Mouse (Mus musculus): ENCODE results near the gene F930015N05Rik. TPM values are rescaled to one million over a fixed set of nuclear protein-coding genes. Genes with fewer than 3 reads are reported as not detected.

The F930015N05Rik gene
- under 1 TPM in 1 of 2 experiments, not detected in 1; 0.23 TPM for total RNA-seq (2021)
- long read RNA-seq, experiment 1: 0 reads
- long read RNA-seq, experiment 2, partial matches to known transcripts: 0 of 1 reads
- long read RNA-seq, experiment 2, other reads (novel, unspliced or antisense): 0 of 1 reads

DNA sequence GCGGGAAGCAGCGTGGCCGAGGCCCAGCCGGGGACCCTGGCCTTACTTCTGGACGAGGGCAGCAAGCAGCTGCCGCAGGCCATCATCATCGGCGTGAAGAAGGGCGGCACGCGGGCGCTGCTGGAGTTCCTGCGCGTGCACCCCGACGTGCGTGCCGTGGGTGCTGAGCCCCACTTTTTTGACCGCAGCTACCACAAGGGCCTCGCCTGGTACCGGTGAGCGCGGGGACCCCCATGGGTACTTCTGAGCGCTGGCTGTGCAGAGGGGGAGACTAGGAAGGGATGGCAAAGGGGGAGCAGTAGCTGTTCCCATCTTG lies at the start of gene F930015N05Rik:
Gene F930015N05Rik, minus strand, starts transcription at position 242 of the 316 bp plus-strand sequence.
- DNase-seq (ENCODE audit: low spot score in 2 of 2): no peak

DNA sequence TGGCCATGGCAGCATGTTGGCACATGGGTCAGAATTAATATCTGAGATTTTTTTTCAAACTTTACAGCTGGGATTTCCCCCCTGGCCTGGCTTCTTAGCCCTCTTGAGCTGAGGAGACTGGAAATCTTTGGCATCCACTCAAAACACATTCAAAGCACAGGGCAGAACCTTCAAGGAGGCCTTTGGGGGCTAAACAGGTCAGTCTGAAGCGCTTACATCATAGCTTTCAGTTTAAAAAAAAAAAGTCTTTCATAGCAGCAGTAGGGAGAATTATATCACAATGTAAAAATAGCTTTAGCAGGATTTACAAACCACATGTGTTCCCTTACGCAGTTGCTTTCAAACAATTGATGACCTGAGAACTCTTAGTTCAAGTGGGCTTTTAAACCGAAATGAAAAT lies 45.0 kb upstream of the F930015N05Rik start:
- DNase-seq (ENCODE audit: low spot score in 2 of 2): no peak

DNA sequence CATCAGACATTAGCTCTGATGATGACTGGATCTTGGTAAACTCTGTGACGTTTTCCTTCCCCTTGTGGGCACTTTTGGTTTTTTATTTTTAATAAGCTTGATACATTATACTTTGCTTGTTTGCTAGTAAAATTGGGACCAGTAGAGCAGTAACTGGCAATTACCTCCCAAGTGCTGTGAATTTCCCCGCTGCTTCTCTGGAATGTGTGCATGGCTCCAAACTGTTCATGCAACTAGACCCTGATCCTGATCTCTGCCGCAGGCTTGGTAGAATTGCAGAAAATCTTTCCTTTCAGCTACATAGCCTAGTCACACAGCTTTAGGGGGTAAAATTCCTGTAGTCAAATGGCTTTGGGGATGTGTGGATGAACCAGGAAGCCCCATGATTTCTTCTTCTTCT lies 37.2 kb upstream of the F930015N05Rik start:
- no peak for DNase-seq (ENCODE audit: low spot score in 2 of 2)

GRCm38 (mm10) chr11:64470689-64471088 lies 34.2 kb upstream of the F930015N05Rik start:
- no peak for DNase-seq (ENCODE audit: low spot score in 2 of 2)

DNA sequence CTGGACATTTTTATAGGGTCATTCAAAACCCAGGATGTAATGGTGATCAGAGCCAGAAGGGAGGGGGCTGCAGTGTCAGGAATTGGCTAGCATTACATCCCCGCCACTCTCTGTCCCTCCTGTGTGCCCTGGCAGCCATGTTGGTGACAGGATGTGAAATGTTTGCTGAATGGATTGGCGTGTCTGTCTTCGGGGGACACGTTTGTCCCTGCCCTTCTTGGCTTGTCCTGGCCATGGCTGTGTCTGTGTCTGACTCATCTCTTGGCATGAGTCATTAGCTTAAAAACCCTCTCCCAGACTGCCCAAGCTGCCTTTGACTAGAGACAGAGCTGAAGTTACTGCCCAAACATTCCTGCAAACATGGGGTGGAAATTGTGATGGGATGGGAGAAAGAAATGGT lies 32.3 kb upstream of the F930015N05Rik start:
- DNase-seq (ENCODE audit: low spot score in 2 of 2): peak in 1 of 2 experiments; percentile 10

- no peak for DNase-seq (ENCODE audit: low spot score in 2 of 2)
These were observed 25.3 kb upstream of the F930015N05Rik start for GRCm38 (mm10) chr11:64461746-64462145.

DNA sequence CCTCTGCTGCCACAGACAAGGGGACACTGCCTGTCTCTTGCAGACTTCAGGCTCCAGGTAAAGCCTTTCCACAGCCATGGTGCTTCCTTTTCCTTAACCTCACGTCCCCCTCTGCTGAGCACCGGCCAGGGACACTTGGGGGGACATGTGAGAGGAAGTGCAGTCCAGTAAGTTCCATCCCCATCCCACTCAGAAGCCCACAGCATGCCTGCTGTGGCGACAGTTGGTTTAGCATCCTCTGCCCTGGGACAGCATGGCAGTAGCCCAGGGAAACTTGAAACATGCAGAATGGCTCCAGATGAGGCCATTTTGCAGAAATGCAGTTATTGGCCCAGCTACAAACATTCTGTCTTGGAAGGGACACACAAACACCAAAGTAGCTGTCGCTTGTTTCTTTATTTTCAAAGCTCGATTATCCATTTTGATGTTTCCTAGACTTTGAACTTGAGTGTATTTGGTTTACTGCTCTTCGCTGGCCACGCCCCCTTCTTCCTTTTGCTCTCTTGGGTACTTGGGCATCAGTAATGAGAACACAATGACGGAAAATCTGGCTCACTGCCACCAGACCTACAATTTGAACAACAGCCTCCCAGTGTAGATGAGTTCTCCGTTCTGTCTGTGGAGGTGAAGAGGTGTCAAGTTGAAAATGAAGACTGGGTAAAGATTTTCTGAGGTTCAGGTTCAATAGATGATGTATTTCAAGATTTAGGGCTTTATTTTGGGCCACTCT lies 12.3 kb upstream of the F930015N05Rik start:
- no peak for DNase-seq (ENCODE audit: low spot score in 2 of 2)

DNA sequence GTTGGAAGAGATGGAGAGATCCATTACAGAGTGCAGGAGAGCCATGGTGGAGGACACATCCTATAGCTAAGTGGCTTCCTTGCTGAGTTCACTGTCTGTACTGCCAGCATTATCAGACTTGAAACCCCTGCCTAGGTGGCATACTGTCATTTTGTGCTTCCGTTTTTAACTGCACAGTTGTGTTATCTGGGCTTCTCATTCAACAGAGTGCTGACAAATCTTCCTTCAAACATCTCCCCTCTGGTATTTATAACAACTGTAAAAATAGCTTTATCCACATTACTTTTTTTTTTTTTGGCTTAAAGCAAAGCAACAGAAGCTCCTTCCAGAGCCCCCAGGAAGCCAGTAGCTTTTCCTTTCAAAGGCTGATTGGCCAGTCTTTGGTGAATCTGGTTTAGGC lies 8.8 kb upstream of the F930015N05Rik start:
- no peak for DNase-seq (ENCODE audit: low spot score in 2 of 2)

DNA sequence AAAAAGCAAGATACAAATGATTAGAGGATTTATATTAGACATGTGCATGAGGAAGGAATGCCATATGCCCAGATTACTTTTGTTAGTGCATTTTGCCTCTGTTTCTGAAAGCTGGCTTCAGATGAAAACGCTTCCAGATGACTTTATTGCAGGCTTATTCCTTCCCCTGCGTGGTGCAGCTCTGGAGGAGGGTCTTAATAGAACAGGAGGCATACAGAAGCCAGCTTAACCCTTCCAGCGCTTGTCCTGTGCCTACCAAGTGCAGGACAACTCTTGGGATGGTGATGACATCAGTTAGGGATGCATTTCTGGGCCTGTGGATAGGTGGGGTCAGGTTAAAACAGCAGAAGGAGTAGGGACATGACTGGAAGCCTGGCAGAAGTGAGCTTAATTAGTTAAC lies 6.2 kb upstream of the F930015N05Rik start:
- DNase-seq (ENCODE audit: low spot score in 2 of 2): no peak

GRCm38 (mm10) chr11:64442119-64442518 lies 5.7 kb upstream of the F930015N05Rik start:
- DNase-seq (ENCODE audit: low spot score in 2 of 2): no peak

GRCm38 (mm10) chr11:64438909-64439308 lies 2.5 kb upstream of the F930015N05Rik start:
- no peak for DNase-seq (ENCODE audit: low spot score in 2 of 2)

- no peak for DNase-seq (ENCODE audit: low spot score in 2 of 2)
These were observed 1.3 kb upstream of the F930015N05Rik start for GRCm38 (mm10) chr11:64437721-64438120.

- no peak for DNase-seq (ENCODE audit: low spot score in 2 of 2)
These were observed 392 bp upstream of the F930015N05Rik start for GRCm38 (mm10) chr11:64436791-64437298.

- peak; percentile 35 to 42 for DNase-seq (ENCODE audit: low spot score in 2 of 2)
These were observed 674 bp downstream of the F930015N05Rik start for GRCm38 (mm10) chr11:64435546-64436411.

- peak; percentile 30 to 34 for DNase-seq (ENCODE audit: low spot score in 2 of 2)
These were observed 1.6 kb downstream of the F930015N05Rik start, which contains the start of gene Hs3st3a1 for GRCm38 (mm10) chr11:64434611-64435545. Gene Hs3st3a1 (plus strand): TSS chr11:64435332.

- no peak for DNase-seq (ENCODE audit: low spot score in 2 of 2)
These were observed 17.5 kb downstream of the F930015N05Rik start for GRCm38 (mm10) chr11:64418969-64419368.

DNA sequence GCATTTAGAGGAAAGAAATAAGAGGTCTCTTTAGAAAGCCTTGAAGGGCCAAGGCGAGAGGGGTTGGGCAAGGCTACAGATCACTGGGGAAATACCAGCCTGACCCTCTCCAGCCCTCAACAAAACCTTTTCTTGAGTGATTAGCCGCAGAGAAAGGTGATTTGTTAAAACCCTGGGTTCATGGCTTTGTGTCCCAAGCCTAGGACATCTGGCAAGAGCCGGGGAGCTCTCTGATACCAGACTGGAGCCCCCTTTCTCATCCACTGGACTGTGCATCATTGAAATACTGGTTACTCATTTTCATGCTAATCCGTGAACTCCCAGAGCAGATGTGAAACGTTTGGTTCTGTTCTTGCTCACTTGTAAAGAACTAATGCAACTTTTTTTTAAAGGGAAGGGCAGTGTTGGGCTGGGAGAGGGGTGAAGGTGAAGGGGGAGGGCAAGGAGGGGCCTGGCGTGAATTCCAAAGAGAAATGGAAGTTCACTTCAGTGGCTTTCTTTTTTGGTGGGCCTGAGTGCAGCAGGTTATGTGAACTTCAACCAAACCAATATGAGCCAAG lies 35.8 kb downstream of the F930015N05Rik start:
- no peak for DNase-seq (ENCODE audit: low spot score in 2 of 2)

- DNase-seq (ENCODE audit: low spot score in 2 of 2): no peak
These were observed 38.8 kb downstream of the F930015N05Rik start for GRCm38 (mm10) chr11:64397612-64398011.

DNA sequence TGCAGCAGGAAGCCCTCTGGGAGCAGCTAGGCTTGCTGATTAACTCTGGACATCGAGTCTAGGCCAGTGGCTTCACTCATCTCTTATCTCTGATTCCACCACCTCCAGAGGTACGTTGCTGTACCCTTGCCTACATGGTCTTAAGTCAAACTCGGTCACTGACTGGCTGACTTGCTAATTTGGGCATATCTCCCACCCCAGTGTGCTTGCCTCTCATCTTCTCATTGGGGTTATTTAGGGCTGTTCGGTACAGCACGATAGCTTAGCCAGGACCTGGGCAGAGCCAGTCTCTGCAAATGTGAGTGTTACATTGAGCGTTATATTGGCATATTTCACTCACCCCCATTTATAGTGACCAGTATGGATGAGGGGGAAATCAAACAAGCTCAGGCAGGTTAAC lies 39.5 kb downstream of the F930015N05Rik start:
- DNase-seq (ENCODE audit: low spot score in 2 of 2): no peak

DNA sequence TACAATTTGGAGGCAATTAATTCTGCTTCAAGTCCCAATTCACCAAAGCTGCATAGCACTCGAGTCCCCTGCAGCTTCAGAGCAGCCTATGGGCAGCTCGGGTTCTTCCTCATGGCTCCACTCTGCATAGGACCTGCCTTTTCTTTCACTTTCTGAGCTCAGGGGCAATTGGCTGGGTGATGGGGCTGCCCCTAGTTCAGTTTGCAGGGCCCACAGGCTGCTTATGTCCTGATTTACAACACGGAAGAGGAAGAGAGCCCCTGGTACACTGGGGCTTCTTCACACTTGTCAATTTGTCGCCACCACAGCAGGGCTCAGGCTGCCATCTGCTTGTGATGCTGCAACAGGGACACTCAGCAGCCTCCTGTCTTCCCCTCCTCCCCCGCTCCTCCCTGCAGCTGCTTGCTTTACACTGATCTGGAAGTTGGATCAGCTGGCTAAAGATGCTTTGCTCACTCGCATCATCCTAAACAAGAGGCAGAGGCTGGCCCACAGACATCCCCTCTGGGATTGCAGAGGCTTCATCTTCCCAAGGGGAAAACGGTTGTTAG lies 40.0 kb downstream of the F930015N05Rik start:
- peak in 1 of 2 experiments; percentile 12 for DNase-seq (ENCODE audit: low spot score in 2 of 2)
